29 mouse cellular contexts compared by ENCODE assay signal in genomic region chr9:123846490-123846889, GRCm38 (mm10). TPM values are rescaled to one million over a fixed set of nuclear protein-coding genes. Genes with fewer than 3 reads are reported as not detected.
DNase-seq lines count a peak whose midpoint lies in the region; ATAC-seq and TF ChIP-seq lines count a peak whose summit lies in the region.
"Had no signal": no experiment of that assay in that cellular context is flagged by ENCODE, and none has a peak within 500 bp of the region (broad histone marks: within the 10 kb centered on the region; RNA-seq: fewer than 3 reads in every experiment).

No protein-coding gene starts in this region.

- H3K4me1 ChIP-seq in heart, embryonic 16.5 days (ENCODE audit: control insufficient read depth, insufficient read depth, low read length), result peaks cover 37% of the 10 kb centered on the region
- peaks cover 29% of the 10 kb centered on the region for H3K4me1 ChIP-seq in liver, postnatal 0 days (ENCODE audit: insufficient read depth)

- TF ChIP-seq CTCF in gastrocnemius, adult 2 months (IDR thresholded peaks at IDR 0.05), result no peak
- TF ChIP-seq CTCF in liver, postnatal 0 days (IDR thresholded peaks at IDR 0.05; ENCODE audit: low read depth), result no peak

- DNase-seq in gastrocnemius, adult 2 months, result no peak
- no peak for DNase-seq in gastrocnemius, postnatal 36 days
- no peak for DNase-seq in heart, adult 8-10 months (ENCODE audit: low spot score)
- DNase-seq in liver, postnatal 0 days, result no peak
- DNase-seq in thymus, postnatal 4 days, result no peak
- DNase-seq in gastrocnemius, postnatal 14 days, result no peak
- DNase-seq: adrenal gland, adult 2 months; cerebellum, adult 8-10 months; cerebellum, postnatal 36 days; embryo, embryonic 11 days; gastrocnemius, postnatal 10 days; kidney, adult 11 months; kidney, postnatal 4 days; lung, embryonic 14.5 days; lung, postnatal 36 days; thymus, postnatal 25 days had no signal

- intact Hi-C loops in gastrocnemius, adult 2 months (cut with DNase I), result no loop called here
- intact Hi-C loops in gastrocnemius, postnatal 36 days (cut with DNase I), result no loop called here
- intact Hi-C loops in gastrocnemius, postnatal 14 days (cut with DNase I; ENCODE audit: low total_unique reads), result no loop called here

- WGBS in heart, embryonic 16.5 days, result 52% methylated on average over 1 of the region's 1 CpGs
- WGBS in liver, postnatal 0 days (ENCODE audit: insufficient replicate concordance), result 65% methylated on average over 1 of the region's 1 CpGs

- H3K9ac ChIP-seq in heart, embryonic 16.5 days (ENCODE audit: low read length), result no peak overlapping the region
- no peak overlapping the region for H3K9ac ChIP-seq in liver, postnatal 0 days (replicated peaks)
- H3K9ac ChIP-seq: embryonic facial prominence, embryonic 13.5 days; hindbrain, embryonic 12.5 days; limb, embryonic 13.5 days; lung, embryonic 14.5 days; midbrain, embryonic 15.5 days had no signal

- ATAC-seq in heart, embryonic 16.5 days (replicated peaks; ENCODE audit: extremely low read depth, insufficient read depth, low FRiP score), result no peak
- ATAC-seq in erythroid progenitor cell, adult 5-6 weeks (replicated peaks; ENCODE audit: low FRiP score, poor library complexity, severe bottlenecking), result 0 out of 2 replicates have a peak, but pooled peaks have one; percentile 23
- ATAC-seq in liver, postnatal 0 days, result no peak
- ATAC-seq: forebrain, embryonic 14.5 days; midbrain, embryonic 15.5 days; Patski had no signal

- no peaks in the 10 kb centered on the region for H3K9me3 ChIP-seq in heart, embryonic 16.5 days (replicated peaks; ENCODE audit: control insufficient read depth, low read length)
- H3K9me3 ChIP-seq in liver, postnatal 0 days (ENCODE audit: low read length), result no peaks in the 10 kb centered on the region
- H3K9me3 ChIP-seq: embryonic facial prominence, embryonic 13.5 days; hindbrain, embryonic 12.5 days; limb, embryonic 13.5 days; midbrain, embryonic 15.5 days had no signal

- peak; percentile 63; the same call in 1 of the 2 replicates for TF ChIP-seq EP300 in liver, postnatal 0 days (IDR thresholded peaks at IDR 0.05; ENCODE audit: low read depth)

- H3K27me3 ChIP-seq in heart, embryonic 16.5 days (ENCODE audit: control insufficient read depth, insufficient read depth, low read length), result no peaks in the 10 kb centered on the region
- H3K27me3 ChIP-seq in liver, postnatal 0 days (ENCODE audit: insufficient read depth, low read length), result no peaks in the 10 kb centered on the region
- H3K27me3 ChIP-seq: embryonic facial prominence, embryonic 13.5 days; hindbrain, embryonic 12.5 days; limb, embryonic 13.5 days; midbrain, embryonic 15.5 days; Patski had no signal

- H3K4me2 ChIP-seq in heart, embryonic 16.5 days (ENCODE audit: low read depth, low read length), result no peak overlapping the region
- no peak overlapping the region for H3K4me2 ChIP-seq in liver, postnatal 0 days (ENCODE audit: low read depth, low read length)
- H3K4me2 ChIP-seq: embryonic facial prominence, embryonic 13.5 days; hindbrain, embryonic 12.5 days; limb, embryonic 13.5 days; lung, embryonic 14.5 days; midbrain, embryonic 15.5 days had no signal

- H3K4me3 ChIP-seq in gastrocnemius, adult 2 months, result peak overlapping the region; percentile 46; the same call in 1 of the 2 replicates
- H3K4me3 ChIP-seq in heart, embryonic 16.5 days (ENCODE audit: low read length), result no peak overlapping the region
- H3K4me3 ChIP-seq in liver, postnatal 0 days (ENCODE audit: low read depth, low read length), result no peak overlapping the region
- H3K4me3 ChIP-seq: embryonic facial prominence, embryonic 13.5 days; hindbrain, embryonic 12.5 days; limb, embryonic 13.5 days; midbrain, embryonic 15.5 days had no signal

- peak overlapping the region; percentile 95 for H3K27ac ChIP-seq in gastrocnemius, adult 2 months
- H3K27ac ChIP-seq in heart, embryonic 16.5 days (ENCODE audit: low read length), result peak overlapping the region; percentile 95
- H3K27ac ChIP-seq in liver, postnatal 0 days (ENCODE audit: low read depth), result no peak overlapping the region
- H3K27ac ChIP-seq: embryonic facial prominence, embryonic 13.5 days; hindbrain, embryonic 12.5 days; limb, embryonic 13.5 days; midbrain, embryonic 15.5 days had no signal

- peaks cover 4% of the 10 kb centered on the region; the same call in 1 of the 2 replicates for H3K36me3 ChIP-seq in heart, embryonic 16.5 days (ENCODE audit: control insufficient read depth, insufficient read depth)
- H3K36me3 ChIP-seq in liver, postnatal 0 days (replicated peaks; ENCODE audit: insufficient read depth, low read length), result peaks cover 11% of the 10 kb centered on the region
- H3K36me3 ChIP-seq: embryonic facial prominence, embryonic 13.5 days; midbrain, embryonic 15.5 days had no signal

RNA-seq across cellular contexts. Expression of gene Fyco1, which starts 5.2 kb away (rescaled TPM):
- total RNA-seq in gastrocnemius, adult 2 months (2021), result 100 to 1,000 TPM; 160 to 205 TPM
- total RNA-seq in gastrocnemius, postnatal 36 days (2021), result 100 to 1,000 TPM; 170 to 201 TPM
- 29.0 and 34.1 TPM in 2 replicates for polyA plus RNA-seq in heart, embryonic 16.5 days (2015; fragmentation: Nextera tagmentation; extraction: Ambion mirVana)
- 100 to 1,000 TPM; 277 to 295 (median 286) TPM for total RNA-seq in heart, adult 8-10 months (2022)
- total RNA-seq in erythroid progenitor cell, adult 5-6 weeks (2015; ENCODE audit: low replicate concordance), result 21.3 and 21.4 TPM in 2 replicates
- total RNA-seq in erythroid progenitor cell, adult 5-6 weeks (2017; ENCODE audit: low replicate concordance), result 12.6 and 16.3 TPM in 2 replicates
- polyA plus RNA-seq in liver, postnatal 0 days (2015; fragmentation: Nextera tagmentation; extraction: Ambion mirVana), result 3.3 and 4.3 TPM in 2 replicates
- total RNA-seq in gastrocnemius, postnatal 14 days (2021), result 100 to 1,000 TPM; 175 to 183 TPM

RNA-seq across cellular contexts. Expression of gene Xcr1, which starts 15.3 kb away (rescaled TPM):
- not detected for total RNA-seq in gastrocnemius, adult 2 months (2021)
- total RNA-seq in gastrocnemius, postnatal 36 days (2021), result not detected
- 0.05 TPM in 1 of 2 replicates, not detected in the other for polyA plus RNA-seq in heart, embryonic 16.5 days (2015; fragmentation: Nextera tagmentation; extraction: Ambion mirVana)
- total RNA-seq in heart, adult 8-10 months (2022), result not detected
- total RNA-seq in erythroid progenitor cell, adult 5-6 weeks (2015; ENCODE audit: low replicate concordance), result 0.84 TPM in 1 of 2 replicates, not detected in the other
- not detected in 2 replicates for total RNA-seq in erythroid progenitor cell, adult 5-6 weeks (2017; ENCODE audit: low replicate concordance)
- polyA plus RNA-seq in liver, postnatal 0 days (2015; fragmentation: Nextera tagmentation; extraction: Ambion mirVana), result 0.11 TPM in 2 replicates
- not detected for total RNA-seq in gastrocnemius, postnatal 14 days (2021)
- total RNA-seq: left cerebral cortex, adult 18-20 months; left cerebral cortex, postnatal 25 days had no signal
- polyA plus RNA-seq: embryonic facial prominence, embryonic 13.5 days; frontal cortex, adult 2 months; heart, embryonic 14.5 days; kidney, embryonic 16.5 days; limb, embryonic 13.5 days; lung, embryonic 14.5 days had no signal

RNA-seq across cellular contexts. Expression of gene Cxcr6, which starts 40.2 kb away (rescaled TPM):
- under 1 TPM in 1 of 2 experiments, not detected in 1; 0.15 TPM for total RNA-seq in gastrocnemius, adult 2 months (2021)
- not detected for total RNA-seq in gastrocnemius, postnatal 36 days (2021)
- polyA plus RNA-seq in heart, embryonic 16.5 days (2015; fragmentation: Nextera tagmentation; extraction: Ambion mirVana), result 0.65 and 1.2 TPM in 2 replicates
- total RNA-seq in heart, adult 8-10 months (2022), result under 1 TPM in 2 of 4 experiments, not detected in 2; 0.22 TPM
- total RNA-seq in erythroid progenitor cell, adult 5-6 weeks (2015; ENCODE audit: low replicate concordance), result 3.6 and 5.9 TPM in 2 replicates
- 0.64 TPM in 1 of 2 replicates, not detected in the other for total RNA-seq in erythroid progenitor cell, adult 5-6 weeks (2017; ENCODE audit: low replicate concordance)
- polyA plus RNA-seq in liver, postnatal 0 days (2015; fragmentation: Nextera tagmentation; extraction: Ambion mirVana), result 0.49 and 0.56 TPM in 2 replicates
- total RNA-seq in gastrocnemius, postnatal 14 days (2021), result under 1 TPM in 1 of 2 experiments, not detected in 1; 0.21 TPM
- total RNA-seq: gastrocnemius, postnatal 10 days; left cerebral cortex, adult 18-20 months; left cerebral cortex, postnatal 25 days had no signal

Comparison
In these comparisons a context has a peak if more than half of its experiments do, and no peak if none do; other contexts are left out.
1. RNA of gene Fyco1, which starts 5.2 kb away (total RNA-seq): 277 to 295 TPM in heart, adult 8-10 months, 160 to 205 TPM in gastrocnemius, adult 2 months, 170 to 201 TPM in gastrocnemius, postnatal 36 days and 175 to 183 TPM in gastrocnemius, postnatal 14 days; 12.6 to 21.4 TPM in erythroid progenitor cell, adult 5-6 weeks; every median in the first group is over 4 times any median in the second.